Mouse (Mus musculus) left cerebral cortex, postnatal 4 days (tissue): ENCODE measurements around the gene Gpr155. TPM values are rescaled to one million over a fixed set of nuclear protein-coding genes. Genes with fewer than 3 reads are reported as not detected.
A peak's percentile ranks its signal among the peaks of the same experiment; 100 is the strongest.

ENCODE experiments used
- DNase-seq: peaks from one replicate; pipeline ENCODE4 v3.0.0-alpha.2; 2022
- intact Hi-C: fragments of 180-260 bp; cut with DNase I; formaldehyde crosslinking; loops from one replicate; pipeline ENCODE4 v1.15.1; 2025
- total RNA-seq, 2 experiments: library from RNA; stranded (reverse); gene quantifications; 2 replicates each; pipeline ENCODE4 v1.2.3; 2021

The Gpr155 gene
- total RNA-seq, 2 experiments from 2014 or later, result 22.9 to 23.6 TPM

GRCm38 (mm10) chr2:73338415-73338814, 48.0 kb downstream of the Gpr155 start:
- DNase-seq, result no peak
- intact Hi-C loops, result no loop called here

GRCm38 (mm10) chr2:73335949-73336348, 50.4 kb downstream of the Gpr155 start:
- intact Hi-C loops, result no loop called here
- DNase-seq, result no peak

DNA sequence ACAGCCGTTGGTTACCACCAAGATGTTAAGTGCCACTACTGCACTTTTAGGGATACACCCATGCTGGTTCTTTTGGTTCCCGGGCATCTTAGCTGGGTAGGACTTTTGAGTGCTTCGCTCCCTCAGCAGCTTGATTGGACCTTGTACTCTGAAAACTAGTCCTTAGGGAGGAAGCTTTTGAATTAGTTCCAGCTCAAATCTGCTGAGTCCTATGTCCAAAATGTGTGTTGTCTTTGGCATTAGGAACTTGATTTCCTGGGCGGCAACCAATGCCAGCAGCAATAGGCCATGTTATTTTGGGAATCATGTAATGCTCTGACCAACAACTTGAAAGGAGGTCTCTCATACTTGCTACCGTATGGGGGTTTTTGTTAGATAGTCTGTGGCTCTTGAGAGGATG, 60.5 kb downstream of the Gpr155 start:
- no peak for DNase-seq
- intact Hi-C loops, result no loop called here

- no peak for DNase-seq
- intact Hi-C loops, result no loop called here
Observed at GRCm38 (mm10) chr2:73322991-73323390, 63.4 kb downstream of the Gpr155 start.

GRCm38 (mm10) chr2:73319218-73319617, 67.2 kb downstream of the Gpr155 start:
- DNase-seq, result no peak
- intact Hi-C loops, result loop anchor here (5.0 kb wide), 1 partner anchor 353 kb away; no protein-coding TSS in a partner anchor

GRCm38 (mm10) chr2:73317426-73317825, 68.9 kb downstream of the Gpr155 start:
- no peak for DNase-seq
- intact Hi-C loops, result loop anchor here (5.0 kb wide), 1 partner anchor 355 kb away; no protein-coding TSS in a partner anchor

DNA sequence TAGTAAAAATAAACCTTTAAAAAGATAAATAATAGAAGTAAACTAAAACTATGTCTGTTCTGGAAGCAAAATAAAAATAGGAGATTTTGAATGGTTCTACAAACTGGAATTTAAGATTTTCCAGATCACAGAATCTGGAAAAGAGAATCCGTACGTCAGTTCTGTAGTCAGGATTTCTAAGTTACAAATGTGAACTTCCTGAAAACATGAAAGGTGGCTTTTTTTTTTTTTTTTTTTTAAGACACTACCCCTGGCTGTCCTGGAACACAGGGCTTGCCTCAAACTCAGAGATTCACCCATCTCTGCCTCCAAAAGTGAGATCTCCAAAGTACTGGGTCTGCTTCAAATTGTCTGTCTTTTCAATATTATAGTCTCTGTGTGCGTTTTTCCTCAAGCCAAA, 72.1 kb downstream of the Gpr155 start:
- no peak for DNase-seq
- intact Hi-C loops, result loop anchor here (5.0 kb wide), 1 partner anchor 68 kb away; no protein-coding TSS in a partner anchor

DNA sequence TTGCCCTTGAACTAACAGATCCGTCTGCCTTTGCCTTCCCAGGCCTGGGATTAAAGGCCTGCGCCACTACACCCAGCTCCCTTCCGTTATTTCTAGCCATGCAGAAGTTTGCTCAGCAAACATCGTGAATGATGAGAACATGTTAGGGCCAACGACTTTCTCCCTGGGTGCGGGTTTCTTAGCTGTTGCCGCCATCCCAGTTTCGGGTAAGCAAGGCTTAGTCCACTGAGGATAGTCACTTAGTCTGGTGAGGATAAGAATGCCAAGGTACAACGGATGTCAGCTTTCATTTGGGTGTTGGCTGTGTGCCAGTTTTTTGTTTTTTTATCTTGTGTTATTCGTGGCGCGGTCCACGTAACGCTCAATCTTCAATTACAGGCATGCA, 73.3 kb downstream of the Gpr155 start:
- peak; percentile 15 for DNase-seq
- intact Hi-C loops, result loop anchor here (5.0 kb wide), 1 partner anchor 69 kb away; no protein-coding TSS in a partner anchor

GRCm38 (mm10) chr2:73312152-73313116, 73.9 kb downstream of the Gpr155 start, which contains the start of the genes Scrn3 and Cir1:
Gene Scrn3 (plus strand): TSS chr2:73312601.
Gene Cir1 (minus strand): TSS chr2:73312701.
- intact Hi-C loops, result loop anchor here (5.0 kb wide), 1 partner anchor 70 kb away; no protein-coding TSS in a partner anchor
- DNase-seq, result peak; percentile 97

GRCm38 (mm10) chr2:73306006-73306405, 80.4 kb downstream of the Gpr155 start:
- DNase-seq, result no peak
- intact Hi-C loops, result no loop called here

- intact Hi-C loops, result no loop called here
- DNase-seq, result no peak
Observed at GRCm38 (mm10) chr2:73304506-73304905, 81.9 kb downstream of the Gpr155 start.

- DNase-seq, result no peak
- intact Hi-C loops, result no loop called here
Observed at GRCm38 (mm10) chr2:73302722-73303121, 83.7 kb downstream of the Gpr155 start.

GRCm38 (mm10) chr2:73301979-73302378, 84.4 kb downstream of the Gpr155 start:
- DNase-seq, result no peak
- intact Hi-C loops, result no loop called here

- intact Hi-C loops, result no loop called here
- DNase-seq, result no peak
Observed at GRCm38 (mm10) chr2:73298841-73299240, 87.5 kb downstream of the Gpr155 start.

- no peak for DNase-seq
- intact Hi-C loops, result no loop called here
Observed at GRCm38 (mm10) chr2:73298154-73298553, 88.2 kb downstream of the Gpr155 start.

- intact Hi-C loops, result no loop called here
- no peak for DNase-seq
Observed at GRCm38 (mm10) chr2:73295023-73295422, 91.3 kb downstream of the Gpr155 start.

Other genes with a start within 250 kb of the Gpr155 start
- gene Ola1, start 167.6 kb downstream of the Gpr155 start, total RNA-seq, result 100 to 1,000 TPM in 1 of 2 experiments, 10 to 100 TPM in 1; 99.6 to 106 TPM
- gene Sp9, start 114.6 kb downstream of the Gpr155 start, total RNA-seq, result 1 to 10 TPM; 7.8 to 8.2 TPM
- 1 to 10 TPM; 3.4 to 4.1 TPM for gene Scrn3, start 74.0 kb downstream of the Gpr155 start, total RNA-seq
- gene Cir1, start 73.9 kb downstream of the Gpr155 start, total RNA-seq, result 10 to 100 TPM; 22.9 to 25.1 TPM
- 1 to 10 TPM; 6.7 to 6.9 TPM for gene Wipf1, start 143.2 kb upstream of the Gpr155 start, total RNA-seq
- under 1 TPM; 0.08 to 0.12 TPM for gene Chrna1, start 193.8 kb upstream of the Gpr155 start, total RNA-seq